Mouse (Mus musculus): ENCODE measurements around the gene Rnf31. TPM values are rescaled to one million over a fixed set of nuclear protein-coding genes. Genes with fewer than 3 reads are reported as not detected.

Gene Rnf31
- polyA plus RNA-seq, 1 experiment from 2014 or later = 27.2 TPM

DNA sequence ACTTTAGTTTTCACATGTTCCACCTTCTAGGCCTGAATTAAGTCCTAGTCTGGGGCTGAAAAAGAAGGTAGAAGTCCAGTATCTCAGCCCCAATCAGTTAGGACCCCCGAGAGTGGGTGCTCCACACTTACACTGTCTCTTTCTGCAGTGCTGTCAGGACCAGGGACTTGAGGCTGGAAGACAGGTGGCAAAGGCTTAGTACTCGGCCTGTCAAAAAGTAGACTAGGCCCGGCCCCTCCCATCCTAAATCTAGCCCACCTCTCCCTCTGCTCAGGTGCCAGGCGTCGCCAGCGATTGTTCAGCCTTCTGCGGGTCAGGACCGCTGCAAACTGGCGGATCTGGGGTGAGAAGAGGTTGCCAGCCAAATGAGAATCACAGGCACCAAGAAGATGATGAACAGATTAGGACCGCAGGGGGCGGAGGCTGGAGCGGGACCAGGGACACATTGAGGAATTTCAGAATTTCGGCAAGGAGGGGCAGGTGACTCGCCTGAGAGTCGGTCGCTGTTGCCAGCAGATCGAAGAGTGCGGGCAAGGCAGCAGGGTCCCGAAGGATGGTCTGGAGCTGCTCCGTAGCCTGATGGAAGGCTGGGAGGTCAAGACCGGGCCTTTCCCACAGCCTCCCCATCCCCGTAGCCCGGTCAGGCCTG lies 43.5 kb downstream of the Rnf31 start:
- Histone ChIP-seq H3K36me3 (ENCODE audit: control insufficient read depth, insufficient read depth, low read length) (peaks cover 26% of the 10 kb centered on the region), H3K4me1 (ENCODE audit: control insufficient read depth, insufficient read depth, low read length) (peaks cover 13% of the 10 kb centered on the region), H3K27me3 (ENCODE audit: control insufficient read depth, insufficient read depth, low read depth, low read length) (no peaks in the 10 kb centered on the region), H3K9me3 (replicated peaks; ENCODE audit: control insufficient read depth, low read length, poor library complexity, severe bottlenecking) (no peaks in the 10 kb centered on the region), H3K4me3 (ENCODE audit: low read depth, low read length) (peak overlapping the region; percentile 78), H3K4me2 (ENCODE audit: low read length) (peak overlapping the region; percentile 97), H3K9ac (ENCODE audit: low read depth, low read length) (peak overlapping the region; percentile 91), H3K27ac (ENCODE audit: low read length) (peak overlapping the region; percentile 81)
- WGBS = 3% methylated on average over 23 of the region's 23 CpGs
- peak; percentile 27 for ATAC-seq

DNA sequence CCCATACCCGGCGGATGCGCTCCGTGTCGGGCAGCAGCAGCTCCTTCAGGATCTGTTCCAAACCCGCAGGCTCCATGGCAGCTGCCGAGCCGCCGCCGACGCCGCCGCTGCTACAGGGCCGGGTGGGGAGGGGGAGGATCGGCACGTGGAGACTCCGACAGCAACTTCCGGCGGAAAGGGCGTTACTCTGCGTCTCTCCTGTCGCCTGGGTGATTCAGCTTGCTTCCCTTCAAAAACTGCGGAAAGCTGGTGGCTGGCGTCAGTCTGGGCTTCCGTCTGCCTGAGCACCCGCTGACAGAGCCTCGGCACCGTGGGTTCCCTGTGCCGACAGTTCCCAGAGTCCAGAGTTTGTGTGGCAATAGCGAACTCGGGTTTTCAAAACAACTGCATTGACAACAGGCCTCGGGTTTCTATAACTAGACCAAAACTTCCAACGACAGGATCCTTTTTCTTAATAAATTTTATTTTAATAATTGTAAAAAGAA lies 44.1 kb downstream of the Rnf31 start, which contains the start of gene Ipo4:
Gene Ipo4 (minus strand): TSS at position 435 of the 485 bp plus-strand sequence.
- ATAC-seq = peak; percentile 94
- peaks cover 13% of the 10 kb centered on the region for H3K4me1 ChIP-seq (ENCODE audit: control insufficient read depth, insufficient read depth, low read length)
- WGBS = 2% methylated on average over 31 of the region's 33 CpGs
- H3K9ac ChIP-seq (ENCODE audit: low read depth, low read length) = peak within 1 kb of the TSS; percentile 91
- no peaks in the 10 kb centered on the region for H3K27me3 ChIP-seq (ENCODE audit: control insufficient read depth, insufficient read depth, low read depth, low read length)
- H3K9me3 ChIP-seq (replicated peaks; ENCODE audit: control insufficient read depth, low read length, poor library complexity, severe bottlenecking) = no peaks in the 10 kb centered on the region
- peak within 1 kb of the TSS; percentile 97 for H3K4me2 ChIP-seq (ENCODE audit: low read length)
- peaks cover 25% of the 10 kb centered on the region for H3K36me3 ChIP-seq (ENCODE audit: control insufficient read depth, insufficient read depth, low read length)
- peak within 1 kb of the TSS; percentile 81 for H3K27ac ChIP-seq (ENCODE audit: low read length)
- H3K4me3 ChIP-seq (ENCODE audit: low read depth, low read length) = peak within 1 kb of the TSS; percentile 78

- no peak within 1 kb of the TSS for H3K4me3 ChIP-seq (ENCODE audit: low read depth, low read length)
- H3K9ac ChIP-seq (ENCODE audit: low read depth, low read length) = no peak within 1 kb of the TSS
- no peak for ATAC-seq
- no peak within 1 kb of the TSS for H3K4me2 ChIP-seq (ENCODE audit: low read length)
- H3K27ac ChIP-seq (ENCODE audit: low read length) = no peak within 1 kb of the TSS
- 96% methylated on average over 9 of the region's 9 CpGs for WGBS
- peaks cover 19% of the 10 kb centered on the region for H3K4me1 ChIP-seq (ENCODE audit: control insufficient read depth, insufficient read depth, low read length)
- H3K36me3 ChIP-seq (ENCODE audit: control insufficient read depth, insufficient read depth, low read length) = peaks cover 17% of the 10 kb centered on the region
- H3K9me3 ChIP-seq (replicated peaks; ENCODE audit: control insufficient read depth, low read length, poor library complexity, severe bottlenecking) = no peaks in the 10 kb centered on the region
- H3K27me3 ChIP-seq (ENCODE audit: control insufficient read depth, insufficient read depth, low read depth, low read length) = no peaks in the 10 kb centered on the region
Measured at GRCm38 (mm10) chr14:55637795-55638194, 46.3 kb downstream of the Rnf31 start, which contains the start of gene Gm49378. Gene Gm49378 (minus strand): TSS chr14:55637895.

GRCm38 (mm10) chr14:55640816-55641215 lies 49.3 kb downstream of the Rnf31 start:
- WGBS = 98% methylated on average over 14 of the region's 14 CpGs
- Histone ChIP-seq H3K4me2 (ENCODE audit: low read length) (no peak overlapping the region), H3K4me1 (ENCODE audit: control insufficient read depth, insufficient read depth, low read length) (peaks cover 20% of the 10 kb centered on the region), H3K9me3 (replicated peaks; ENCODE audit: control insufficient read depth, low read length, poor library complexity, severe bottlenecking) (no peaks in the 10 kb centered on the region), H3K36me3 (ENCODE audit: control insufficient read depth, insufficient read depth, low read length) (peaks cover 8% of the 10 kb centered on the region), H3K27me3 (ENCODE audit: control insufficient read depth, insufficient read depth, low read depth, low read length) (no peaks in the 10 kb centered on the region), H3K9ac (ENCODE audit: low read depth, low read length) (no peak overlapping the region), H3K27ac (ENCODE audit: low read length) (no peak overlapping the region), H3K4me3 (ENCODE audit: low read depth, low read length) (no peak overlapping the region)
- no peak for ATAC-seq

GRCm38 (mm10) chr14:55641291-55641690 lies 49.8 kb downstream of the Rnf31 start:
- Histone ChIP-seq H3K4me2 (ENCODE audit: low read length) (no peak overlapping the region), H3K4me1 (ENCODE audit: control insufficient read depth, insufficient read depth, low read length) (peaks cover 16% of the 10 kb centered on the region), H3K4me3 (ENCODE audit: low read depth, low read length) (no peak overlapping the region), H3K36me3 (ENCODE audit: control insufficient read depth, insufficient read depth, low read length) (peaks cover 8% of the 10 kb centered on the region), H3K27me3 (ENCODE audit: control insufficient read depth, insufficient read depth, low read depth, low read length) (no peaks in the 10 kb centered on the region), H3K27ac (ENCODE audit: low read length) (no peak overlapping the region), H3K9me3 (replicated peaks; ENCODE audit: control insufficient read depth, low read length, poor library complexity, severe bottlenecking) (no peaks in the 10 kb centered on the region), H3K9ac (ENCODE audit: low read depth, low read length) (no peak overlapping the region)
- 98% methylated on average over 13 of the region's 13 CpGs for WGBS
- no peak for ATAC-seq

DNA sequence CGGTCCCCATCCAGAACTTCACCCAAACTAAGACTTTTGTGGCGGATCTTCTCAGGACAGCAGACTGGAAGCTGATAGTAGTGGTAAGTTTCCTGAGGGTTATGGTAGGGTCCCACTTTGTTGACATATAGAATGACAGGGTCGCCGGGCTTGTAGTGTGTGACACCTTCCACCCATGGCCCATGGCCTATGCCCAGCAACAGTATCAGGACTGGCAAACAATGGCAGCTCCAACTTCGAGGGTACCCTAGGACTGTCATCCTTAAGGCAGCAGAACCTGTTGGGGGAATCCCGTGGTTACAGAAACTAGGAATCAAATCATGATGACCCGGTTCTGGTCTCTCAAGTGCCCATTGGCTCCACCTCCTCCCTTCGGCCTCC lies 51.2 kb downstream of the Rnf31 start:
- ATAC-seq = peak; percentile 58
- WGBS = 24% methylated on average over 8 of the region's 8 CpGs
- Histone ChIP-seq H3K9me3 (replicated peaks; ENCODE audit: control insufficient read depth, low read length, poor library complexity, severe bottlenecking) (no peaks in the 10 kb centered on the region), H3K27ac (ENCODE audit: low read length) (peak overlapping the region; percentile 96), H3K36me3 (ENCODE audit: control insufficient read depth, insufficient read depth, low read length) (peaks cover 8% of the 10 kb centered on the region), H3K4me3 (ENCODE audit: low read depth, low read length) (peak overlapping the region; percentile 68), H3K27me3 (ENCODE audit: control insufficient read depth, insufficient read depth, low read depth, low read length) (no peaks in the 10 kb centered on the region), H3K9ac (ENCODE audit: low read depth, low read length) (peak overlapping the region; percentile 92), H3K4me2 (ENCODE audit: low read length) (peak overlapping the region; percentile 92), H3K4me1 (ENCODE audit: control insufficient read depth, insufficient read depth, low read length) (peaks cover 16% of the 10 kb centered on the region)

DNA sequence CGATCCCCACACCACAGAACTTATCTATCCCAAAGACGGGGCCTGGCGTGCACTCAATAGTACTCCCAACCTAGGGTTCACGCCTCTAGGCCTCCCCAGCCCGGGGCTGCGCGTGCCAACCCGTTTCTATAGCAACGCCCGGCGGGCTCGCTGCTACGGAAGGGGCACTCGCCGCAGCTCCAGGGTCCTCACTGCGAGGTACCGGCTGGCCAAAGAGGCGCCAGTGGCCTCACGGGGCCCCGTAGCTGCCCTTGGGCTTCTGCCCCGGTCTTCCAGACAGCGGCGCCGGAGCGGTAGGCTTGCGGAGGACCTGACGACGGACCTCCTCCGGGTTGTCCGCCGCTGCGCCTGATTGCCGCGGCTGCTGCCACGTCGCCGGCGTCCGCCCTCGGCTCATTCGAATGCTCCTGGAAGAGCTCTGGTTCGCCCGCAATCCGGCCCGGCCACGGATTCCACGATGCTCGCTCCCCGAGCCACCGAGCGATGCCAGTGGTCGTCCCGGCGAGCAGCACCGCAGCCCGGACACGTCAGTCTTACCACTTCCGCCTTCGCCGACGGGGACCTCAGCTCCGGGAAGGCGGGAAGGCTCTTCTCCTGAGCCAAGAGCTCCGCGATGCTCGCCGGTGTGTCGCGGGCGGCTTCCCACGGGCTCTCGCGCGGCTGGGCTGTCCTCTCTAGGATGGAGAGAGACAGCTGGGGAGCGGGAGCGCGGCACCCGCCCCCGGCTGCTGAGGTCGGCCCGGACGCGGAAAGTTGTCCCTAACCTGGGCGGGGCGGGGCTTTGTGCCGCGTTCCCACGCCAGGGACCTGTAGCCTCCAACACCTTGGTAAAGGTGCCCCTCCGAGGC lies 51.8 kb downstream of the Rnf31 start, which contains the start of gene Tm9sf1:
Gene Tm9sf1 (minus strand): TSS at position 747 of the 848 bp plus-strand sequence.
- H3K36me3 ChIP-seq (ENCODE audit: control insufficient read depth, insufficient read depth, low read length) = peaks cover 8% of the 10 kb centered on the region
- ATAC-seq = peak; percentile 91
- peaks cover 16% of the 10 kb centered on the region for H3K4me1 ChIP-seq (ENCODE audit: control insufficient read depth, insufficient read depth, low read length)
- H3K4me2 ChIP-seq (ENCODE audit: low read length) = peak within 1 kb of the TSS; percentile 92
- WGBS = under 1% methylated on average over 76 of the region's 89 CpGs
- peak within 1 kb of the TSS; percentile 96 for H3K27ac ChIP-seq (ENCODE audit: low read length)
- H3K4me3 ChIP-seq (ENCODE audit: low read depth, low read length) = peak within 1 kb of the TSS; percentile 68
- H3K9ac ChIP-seq (ENCODE audit: low read depth, low read length) = peak within 1 kb of the TSS; percentile 92
- no peaks in the 10 kb centered on the region for H3K9me3 ChIP-seq (replicated peaks; ENCODE audit: control insufficient read depth, low read length, poor library complexity, severe bottlenecking)
- H3K27me3 ChIP-seq (ENCODE audit: control insufficient read depth, insufficient read depth, low read depth, low read length) = no peaks in the 10 kb centered on the region

- no peak overlapping the region for H3K27ac ChIP-seq (ENCODE audit: low read length)
- ATAC-seq = no peak
- H3K9ac ChIP-seq (ENCODE audit: low read depth, low read length) = peak overlapping the region; percentile 92
- peak overlapping the region; percentile 68 for H3K4me3 ChIP-seq (ENCODE audit: low read depth, low read length)
- H3K4me1 ChIP-seq (ENCODE audit: control insufficient read depth, insufficient read depth, low read length) = peaks cover 16% of the 10 kb centered on the region
- peak overlapping the region; percentile 92 for H3K4me2 ChIP-seq (ENCODE audit: low read length)
- H3K9me3 ChIP-seq (replicated peaks; ENCODE audit: control insufficient read depth, low read length, poor library complexity, severe bottlenecking) = no peaks in the 10 kb centered on the region
- 33% methylated on average over 17 of the region's 17 CpGs for WGBS
- peaks cover 8% of the 10 kb centered on the region for H3K36me3 ChIP-seq (ENCODE audit: control insufficient read depth, insufficient read depth, low read length)
- no peaks in the 10 kb centered on the region for H3K27me3 ChIP-seq (ENCODE audit: control insufficient read depth, insufficient read depth, low read depth, low read length)
Measured at GRCm38 (mm10) chr14:55644261-55644888, 52.9 kb downstream of the Rnf31 start.
